Mouse (Mus musculus): ENCODE results near the gene Tubg1. TPM values are rescaled to one million over a fixed set of nuclear protein-coding genes. Genes with fewer than 3 reads are reported as not detected.
"Not testable (repeated sequence)": the region's sequence is repeated elsewhere in the genome, so short reads cannot be mapped to it uniquely, and the experiment has no call there.

Tubg1 gene
- total and polyA plus RNA-seq, 3 experiments, result 42.7 to 43.0 (median 42.9) TPM

- peak; percentile 38 for DNase-seq
These were observed 20.6 kb downstream of the Tubg1 start for GRCm38 (mm10) chr11:101140164-101140819.

DNA sequence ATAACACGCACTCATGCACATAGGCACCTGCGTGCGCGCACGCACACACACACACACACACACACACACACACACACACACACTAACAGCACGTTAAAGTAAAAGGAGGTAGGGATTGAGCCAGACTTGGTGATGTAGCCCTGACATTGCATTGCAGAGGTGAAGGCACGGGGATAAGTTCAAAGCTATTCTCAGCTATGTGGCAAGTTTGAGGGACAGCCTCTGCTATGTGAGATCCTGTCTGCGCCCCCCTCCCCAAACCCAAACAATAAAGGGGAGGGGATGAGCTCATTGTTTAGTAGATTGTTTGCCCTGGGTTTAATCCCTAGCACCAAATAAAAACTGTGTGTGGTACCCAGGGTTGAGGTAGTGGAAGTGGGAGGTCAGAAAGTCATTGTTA lies 21.4 kb downstream of the Tubg1 start:
- DNase-seq, result no peak

DNA sequence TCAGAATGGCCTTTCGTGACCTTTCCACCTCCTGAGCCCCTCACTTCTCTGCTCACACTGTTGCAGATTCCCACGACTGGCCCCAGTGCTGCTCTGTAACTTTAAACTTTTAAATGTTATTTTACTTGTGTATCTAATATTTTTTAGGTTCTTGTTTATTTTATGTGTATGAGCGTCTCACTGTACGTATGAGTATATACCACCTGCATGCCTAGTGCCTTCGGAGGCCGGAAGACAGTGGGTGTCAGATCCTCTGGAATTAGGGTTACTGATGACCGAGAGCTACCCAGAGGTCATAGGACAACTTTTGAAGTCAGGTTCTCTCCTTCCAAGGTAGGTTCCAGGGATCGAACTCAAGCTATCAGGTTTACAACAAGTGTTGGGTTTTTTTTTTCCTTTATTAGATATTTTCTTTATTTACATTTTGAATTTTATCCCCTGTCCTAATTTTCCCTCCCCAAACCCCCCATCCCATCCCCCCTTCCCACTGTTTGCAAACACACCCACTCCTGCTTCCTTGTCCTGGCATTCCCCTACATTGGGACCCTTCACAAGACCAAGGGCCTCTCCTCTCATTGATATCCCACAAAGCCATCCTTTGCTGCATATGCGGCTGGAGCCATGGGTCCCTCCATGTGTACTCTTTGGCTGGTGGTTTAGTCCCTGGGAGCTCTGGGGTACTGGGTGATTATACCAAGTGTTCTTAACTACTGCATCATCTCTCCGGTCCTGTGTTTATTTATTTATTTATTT lies 22.7 kb downstream of the Tubg1 start:
- DNase-seq, result no peak

DNA sequence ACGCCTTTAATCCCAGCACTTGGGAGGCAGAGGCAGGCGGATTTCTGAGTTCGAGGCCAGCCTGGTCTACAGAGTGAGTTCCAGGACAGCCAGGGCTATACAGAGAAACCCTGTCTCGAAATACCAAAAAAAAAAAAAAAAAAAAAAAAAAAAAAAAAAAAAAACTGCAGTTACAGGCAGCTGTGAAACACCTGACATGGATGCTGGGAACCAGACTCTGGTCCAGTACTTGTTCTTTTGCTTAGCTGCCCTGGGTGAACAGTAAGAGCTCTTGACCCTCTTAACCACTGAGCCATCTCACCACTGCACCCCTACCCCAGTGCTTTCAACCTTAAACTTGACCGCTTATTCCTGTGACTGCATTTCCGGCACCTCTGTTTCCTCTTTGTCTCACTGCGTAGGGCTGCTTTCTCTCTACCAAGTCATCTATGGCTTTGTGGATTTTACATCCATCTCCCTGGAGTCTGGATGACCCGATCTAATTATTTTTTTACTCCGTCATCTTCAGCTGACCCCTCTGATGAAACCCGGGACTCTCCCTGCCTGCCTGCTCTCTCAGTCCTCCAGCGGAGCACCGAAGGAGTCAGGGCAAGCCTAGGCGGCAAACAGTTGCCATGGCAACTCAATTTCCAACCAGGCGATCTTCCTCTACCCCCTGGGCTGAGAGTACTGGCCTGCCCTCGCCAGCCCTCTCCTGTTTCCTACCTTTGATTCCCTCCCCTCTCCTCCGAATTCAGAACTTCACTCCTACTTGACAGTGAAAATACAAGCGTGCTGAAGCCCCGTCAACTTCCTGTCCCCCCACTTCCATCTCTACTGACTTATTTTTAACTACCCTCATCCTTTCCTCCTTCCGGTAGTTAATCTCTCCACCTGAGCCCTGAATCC lies 23.8 kb downstream of the Tubg1 start:
- peak; percentile 66 for DNase-seq

- no peak for DNase-seq
These were observed 26.6 kb downstream of the Tubg1 start for GRCm38 (mm10) chr11:101146377-101146776.

DNA sequence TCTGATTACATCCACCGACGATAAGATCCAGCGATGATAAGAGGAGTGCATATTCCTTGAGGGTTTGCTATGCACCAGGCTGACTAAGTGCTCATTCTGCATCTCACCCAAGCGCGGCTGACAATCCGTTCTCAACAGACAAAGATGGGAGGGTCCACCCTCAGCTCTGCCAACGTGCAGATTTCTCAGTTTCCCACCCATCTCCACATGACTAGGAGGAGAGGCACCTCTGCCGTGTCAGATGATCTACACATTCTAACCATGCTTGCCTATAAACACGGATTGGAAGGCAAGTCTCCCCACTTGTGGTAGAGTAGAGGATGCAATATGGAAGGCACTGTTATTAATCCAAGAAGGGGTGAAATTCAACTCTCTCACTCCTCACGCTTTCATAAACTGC lies 29.0 kb downstream of the Tubg1 start:
- DNase-seq, result no peak

- DNase-seq, result peak; percentile 69
These were observed 29.7 kb downstream of the Tubg1 start for GRCm38 (mm10) chr11:101149178-101150105.

DNA sequence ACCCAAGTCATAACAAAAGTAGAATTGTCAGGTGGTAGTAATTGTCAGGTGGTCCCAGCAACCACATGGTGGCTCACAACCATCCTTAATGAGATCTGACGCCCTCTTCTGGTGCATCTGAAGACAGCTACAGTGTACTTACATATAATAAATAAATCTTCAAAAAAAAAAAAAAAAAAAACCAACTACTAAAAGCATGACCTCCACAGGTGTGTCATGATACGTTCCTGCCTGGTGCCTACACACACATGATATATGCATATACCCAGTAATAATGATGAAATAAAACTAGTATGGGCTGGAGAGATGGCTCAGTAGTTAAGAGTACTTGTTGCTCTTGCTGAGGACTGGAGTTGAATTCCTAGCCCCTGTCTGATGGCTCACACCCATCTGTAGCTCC lies 31.3 kb downstream of the Tubg1 start:
- no peak for DNase-seq

DNA sequence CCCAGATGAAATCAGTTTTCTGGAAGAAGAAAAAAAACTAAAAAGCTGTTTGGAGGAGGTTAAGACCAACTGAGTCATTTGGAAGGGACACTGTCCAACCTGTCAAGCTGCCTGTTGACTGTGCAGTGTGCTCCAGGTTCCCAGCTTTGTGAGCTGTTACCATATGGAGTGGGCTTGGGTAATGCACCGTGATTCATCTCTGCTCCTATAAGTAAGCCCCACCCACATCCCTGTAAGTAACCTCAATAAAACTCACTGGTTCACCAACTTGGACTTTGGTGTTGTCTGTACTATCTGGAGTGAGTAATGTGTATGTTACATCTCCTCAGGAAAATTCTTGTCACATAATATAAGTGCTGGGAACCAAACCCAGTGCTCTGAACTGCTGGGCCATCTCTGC lies 33.1 kb downstream of the Tubg1 start:
- DNase-seq, result no peak

- no peak for DNase-seq
These were observed 34.9 kb downstream of the Tubg1 start for GRCm38 (mm10) chr11:101154648-101155047.

GRCm38 (mm10) chr11:101155151-101155550 lies 35.4 kb downstream of the Tubg1 start:
- DNase-seq, result no peak

GRCm38 (mm10) chr11:101155728-101156371 lies 36.1 kb downstream of the Tubg1 start, which contains the start of gene Tubg2:
Gene Tubg2 (plus strand): TSS chr11:101155907.
- peak; percentile 75 for DNase-seq

DNA sequence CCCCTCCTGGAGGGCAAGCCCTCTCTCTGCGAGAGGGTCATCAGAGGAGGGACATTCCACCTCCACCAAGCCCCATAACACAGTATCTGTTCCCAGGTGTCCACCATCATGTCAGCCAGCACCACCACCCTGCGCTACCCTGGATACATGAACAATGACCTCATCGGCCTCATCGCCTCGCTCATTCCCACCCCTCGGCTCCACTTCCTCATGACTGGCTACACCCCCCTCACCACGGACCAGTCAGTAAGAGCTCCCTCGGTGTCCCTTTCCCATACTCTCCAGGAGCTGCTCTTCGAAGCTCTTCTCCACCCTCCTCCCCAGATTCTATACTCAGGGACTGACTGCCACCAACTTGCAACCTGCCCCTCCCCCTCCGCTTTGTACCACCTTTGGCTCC lies 40.4 kb downstream of the Tubg1 start:
- not testable (repeated sequence) for DNase-seq

GRCm38 (mm10) chr11:101160981-101161505 lies 41.3 kb downstream of the Tubg1 start:
- DNase-seq, result not testable (repeated sequence)

GRCm38 (mm10) chr11:101161551-101161950 lies 41.8 kb downstream of the Tubg1 start:
- no peak for DNase-seq

GRCm38 (mm10) chr11:101162301-101162700 lies 42.6 kb downstream of the Tubg1 start:
- DNase-seq, result peak; percentile 79

- peak; percentile 74 for DNase-seq
These were observed 43.0 kb downstream of the Tubg1 start for GRCm38 (mm10) chr11:101162772-101163171.

- no peak for DNase-seq
These were observed 44.0 kb downstream of the Tubg1 start for GRCm38 (mm10) chr11:101163476-101164350.

GRCm38 (mm10) chr11:101164351-101164665 lies 44.6 kb downstream of the Tubg1 start:
- no peak for DNase-seq

Measured in adrenal gland, adult 2 months (tissue).